Mouse (Mus musculus): Measurements from ENCODE around the gene Ctnna3.
"Not testable (repeated sequence)": the region's sequence is repeated elsewhere in the genome, so short reads cannot be mapped to it uniquely, and the experiment has no call there.

- not testable (repeated sequence) for TF ChIP-seq CTCF (IDR thresholded peaks at IDR 0.05; ENCODE audit: low read depth, low read length); GATA1 (IDR thresholded peaks at IDR 0.05; ENCODE audit: borderline replicate concordance, low read length)
Measured at GRCm38 (mm10) chr10:63411674-63412073, 18.2 kb upstream of the Ctnna3 start.

All from G1E (cell line).